Mouse (Mus musculus) left cerebral cortex, adult 11 months (tissue): ENCODE results near the gene Zfp740.
"Not testable (repeated sequence)": the region's sequence is repeated elsewhere in the genome, so short reads cannot be mapped to it uniquely, and the experiment has no call there.

Experiments
- DNase-seq: peaks from one replicate; pipeline ENCODE4 v3.0.0; 2022; ENCODE audit warnings: low spot score

Gene Zfp740

GRCm38 (mm10) chr15:102202971-102203834 lies at the start of gene Zfp740:
Gene Zfp740, plus strand, starts transcription at chr15:102203249.
- peak; percentile 94 for DNase-seq

GRCm38 (mm10) chr15:102155006-102155405 lies 48.0 kb upstream of the Zfp740 start:
- not testable (repeated sequence) for DNase-seq

- no peak for DNase-seq
Measured at GRCm38 (mm10) chr15:102156836-102157235, 46.2 kb upstream of the Zfp740 start.

GRCm38 (mm10) chr15:102160415-102161060 lies 42.5 kb upstream of the Zfp740 start:
- DNase-seq: no peak

GRCm38 (mm10) chr15:102163900-102164693 lies 39.0 kb upstream of the Zfp740 start:
- no peak for DNase-seq

GRCm38 (mm10) chr15:102165468-102166100 lies 37.5 kb upstream of the Zfp740 start:
- no peak for DNase-seq

GRCm38 (mm10) chr15:102167620-102168021 lies 35.4 kb upstream of the Zfp740 start:
- DNase-seq: no peak

GRCm38 (mm10) chr15:102169064-102169463 lies 34.0 kb upstream of the Zfp740 start:
- no peak for DNase-seq

GRCm38 (mm10) chr15:102173581-102173980 lies 29.5 kb upstream of the Zfp740 start:
- no peak for DNase-seq

- no peak for DNase-seq
Measured at GRCm38 (mm10) chr15:102175736-102176319, 27.2 kb upstream of the Zfp740 start.

GRCm38 (mm10) chr15:102176571-102177316 lies 26.3 kb upstream of the Zfp740 start:
- DNase-seq: no peak

- DNase-seq: no peak
Measured at GRCm38 (mm10) chr15:102177417-102177816, 25.6 kb upstream of the Zfp740 start.

GRCm38 (mm10) chr15:102178279-102178678 lies 24.8 kb upstream of the Zfp740 start:
- DNase-seq: peak; percentile 73

- no peak for DNase-seq
Measured at GRCm38 (mm10) chr15:102179106-102179505, 23.9 kb upstream of the Zfp740 start.

GRCm38 (mm10) chr15:102179924-102180323 lies 23.1 kb upstream of the Zfp740 start:
- DNase-seq: no peak

- no peak for DNase-seq
Measured at GRCm38 (mm10) chr15:102183076-102183475, 20.0 kb upstream of the Zfp740 start.

- DNase-seq: no peak
Measured at GRCm38 (mm10) chr15:102186239-102186638, 16.8 kb upstream of the Zfp740 start.

- no peak for DNase-seq
Measured at GRCm38 (mm10) chr15:102188096-102188495, 15.0 kb upstream of the Zfp740 start.

- DNase-seq: no peak
Measured at GRCm38 (mm10) chr15:102188883-102189282, 14.2 kb upstream of the Zfp740 start.

GRCm38 (mm10) chr15:102191699-102192098 lies 11.3 kb upstream of the Zfp740 start:
- no peak for DNase-seq

- no peak for DNase-seq
Measured at GRCm38 (mm10) chr15:102192271-102192812, 10.7 kb upstream of the Zfp740 start.
